Mouse (Mus musculus): ENCODE measurements around the gene Cdh13.

Gene Cdh13

GRCm38 (mm10) chr8:118283600-118284111 lies at the start of gene Cdh13:
TSS of gene Cdh13 (plus strand) at chr8:118283733.
- DNase-seq (ENCODE audit: low spot score) = no peak

GRCm38 (mm10) chr8:118235626-118236025 lies 47.9 kb upstream of the Cdh13 start:
- no peak for DNase-seq (ENCODE audit: low spot score)

- no peak for DNase-seq (ENCODE audit: low spot score)
Observed at GRCm38 (mm10) chr8:118237150-118237620, 46.3 kb upstream of the Cdh13 start.

- no peak for DNase-seq (ENCODE audit: low spot score)
Observed at GRCm38 (mm10) chr8:118238156-118238555, 45.4 kb upstream of the Cdh13 start.

GRCm38 (mm10) chr8:118239186-118239585 lies 44.3 kb upstream of the Cdh13 start:
- DNase-seq (ENCODE audit: low spot score) = no peak

GRCm38 (mm10) chr8:118249319-118249718 lies 34.2 kb upstream of the Cdh13 start:
- no peak for DNase-seq (ENCODE audit: low spot score)

GRCm38 (mm10) chr8:118249923-118250322 lies 33.6 kb upstream of the Cdh13 start:
- DNase-seq (ENCODE audit: low spot score) = no peak

GRCm38 (mm10) chr8:118263117-118263516 lies 20.4 kb upstream of the Cdh13 start:
- no peak for DNase-seq (ENCODE audit: low spot score)

- no peak for DNase-seq (ENCODE audit: low spot score)
Observed at GRCm38 (mm10) chr8:118270751-118271402, 12.7 kb upstream of the Cdh13 start.

GRCm38 (mm10) chr8:118272493-118272892 lies 11.0 kb upstream of the Cdh13 start:
- DNase-seq (ENCODE audit: low spot score) = no peak

GRCm38 (mm10) chr8:118274243-118274642 lies 9.3 kb upstream of the Cdh13 start:
- no peak for DNase-seq (ENCODE audit: low spot score)

- no peak for DNase-seq (ENCODE audit: low spot score)
Observed at GRCm38 (mm10) chr8:118274688-118275087, 8.8 kb upstream of the Cdh13 start.

GRCm38 (mm10) chr8:118284112-118285029 lies 838 bp downstream of the Cdh13 start:
- DNase-seq (ENCODE audit: low spot score) = no peak

GRCm38 (mm10) chr8:118285596-118286281 lies 2.2 kb downstream of the Cdh13 start:
- DNase-seq (ENCODE audit: low spot score) = no peak

- DNase-seq (ENCODE audit: low spot score) = no peak
Observed at GRCm38 (mm10) chr8:118286282-118287180, 3.0 kb downstream of the Cdh13 start.

GRCm38 (mm10) chr8:118287496-118287895 lies 4.0 kb downstream of the Cdh13 start:
- DNase-seq (ENCODE audit: low spot score) = no peak

GRCm38 (mm10) chr8:118288259-118288952 lies 4.9 kb downstream of the Cdh13 start:
- no peak for DNase-seq (ENCODE audit: low spot score)

GRCm38 (mm10) chr8:118289091-118289490 lies 5.6 kb downstream of the Cdh13 start:
- DNase-seq (ENCODE audit: low spot score) = no peak

GRCm38 (mm10) chr8:118289525-118289924 lies 6.0 kb downstream of the Cdh13 start:
- DNase-seq (ENCODE audit: low spot score) = no peak

GRCm38 (mm10) chr8:118290266-118290665 lies 6.7 kb downstream of the Cdh13 start:
- no peak for DNase-seq (ENCODE audit: low spot score)

GRCm38 (mm10) chr8:118296477-118296876 lies 12.9 kb downstream of the Cdh13 start:
- DNase-seq (ENCODE audit: low spot score) = no peak
